24 mouse cellular contexts compared by ENCODE assay signal in the genomic region with DNA sequence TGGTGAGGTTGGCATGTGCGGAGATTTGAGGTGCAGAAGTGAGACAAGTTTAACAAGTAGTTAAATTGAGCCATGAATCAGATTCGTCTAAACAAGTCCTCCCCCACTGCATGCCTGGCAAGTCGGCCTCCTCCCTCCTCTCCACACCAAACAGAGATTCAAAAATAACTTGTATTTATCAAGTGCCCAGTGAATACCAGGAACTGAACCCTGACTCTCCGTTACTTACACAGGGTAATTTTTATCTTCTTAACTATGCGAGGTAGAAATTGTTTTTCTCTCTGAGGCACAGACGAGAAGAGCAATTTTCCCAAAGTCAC. TPM values are rescaled to one million over a fixed set of nuclear protein-coding genes. Genes with fewer than 3 reads are reported as not detected.
DNase-seq lines count a peak whose midpoint lies in the region; ATAC-seq lines count a peak whose summit lies in the region.
"Had no signal": no experiment of that assay in that cellular context is flagged by ENCODE, and none has a peak within 500 bp of the region (broad histone marks: within the 10 kb centered on the region; RNA-seq: fewer than 3 reads in every experiment).

No protein-coding gene starts in this region.

- DNase-seq in heart, adult 11 months = peak; percentile 91
- no peak for DNase-seq in heart, adult 8-10 months (ENCODE audit: low spot score)
- DNase-seq in lung, postnatal 25 days (ENCODE audit: low spot score) = peak; percentile 8
- DNase-seq in lung, postnatal 10 days = no peak
- DNase-seq in heart, postnatal 4 days = peak; percentile 28
- no peak for DNase-seq in cerebellum, postnatal 25 days
- DNase-seq: cerebellum, postnatal 10 days; gastrocnemius, postnatal 14 days; kidney, adult 11 months; left cerebral cortex, postnatal 4 days; liver, embryonic 13.5 days; right cerebral cortex, postnatal 4 days; thymus, postnatal 25 days had no signal

- peaks cover 14% of the 10 kb centered on the region for H3K4me1 ChIP-seq in heart, embryonic 11.5 days (ENCODE audit: control insufficient read depth, insufficient read depth, low read length)
- H3K4me1 ChIP-seq: liver, embryonic 13.5 days; megakaryocyte, embryonic 14.5 days had no signal

- no peaks in the 10 kb centered on the region for H3K36me3 ChIP-seq in heart, embryonic 11.5 days (ENCODE audit: control insufficient read depth, insufficient read depth, low read length)
- H3K36me3 ChIP-seq: liver, embryonic 13.5 days had no signal

- peak overlapping the region; percentile 49 for H3K4me2 ChIP-seq in heart, embryonic 11.5 days
- H3K4me2 ChIP-seq: liver, embryonic 13.5 days had no signal

- H3K9me3 ChIP-seq in heart, embryonic 11.5 days (replicated peaks; ENCODE audit: control insufficient read depth, low read length) = no peaks in the 10 kb centered on the region
- H3K9me3 ChIP-seq: liver, embryonic 13.5 days had no signal

- 23% methylated on average over 6 of the region's 6 CpGs for WGBS in heart, embryonic 11.5 days (ENCODE audit: insufficient replicate concordance)

- no peak for ATAC-seq in heart, embryonic 11.5 days (replicated peaks; ENCODE audit: insufficient number of reproducible peaks, low FRiP score, low TSS enrichment)
- ATAC-seq in monocyte, adult 5-6 weeks (replicated peaks; ENCODE audit: insufficient number of reproducible peaks, low FRiP score, low TSS enrichment, poor library complexity, severe bottlenecking) = no peak
- ATAC-seq: hindbrain, embryonic 16.5 days had no signal

- H3K27ac ChIP-seq in heart, embryonic 11.5 days (ENCODE audit: low read depth, low read length) = peak overlapping the region; percentile 29; the same call in 1 of the 2 replicates
- H3K27ac ChIP-seq: liver, embryonic 13.5 days had no signal

- peak overlapping the region; percentile 59 for H3K9ac ChIP-seq in heart, embryonic 11.5 days (ENCODE audit: low read depth, low read length)
- H3K9ac ChIP-seq: liver, embryonic 13.5 days had no signal

- H3K4me3 ChIP-seq in heart, embryonic 11.5 days (ENCODE audit: low read depth, low read length) = no peak overlapping the region
- H3K4me3 ChIP-seq: liver, embryonic 13.5 days; megakaryocyte, embryonic 14.5 days had no signal

- H3K27me3 ChIP-seq in heart, embryonic 11.5 days (ENCODE audit: control insufficient read depth, insufficient read depth, low read length) = no peaks in the 10 kb centered on the region
- H3K27me3 ChIP-seq: CH12.LX had no signal

RNA-seq across cellular contexts. Expression of a gene that starts 36.1 kb away (rescaled TPM):
- 10 to 100 TPM; 27.2 to 32.6 (median 31.2) TPM for total RNA-seq in heart, adult 8-10 months (2022)
- 2.7 and 4.2 TPM in 2 replicates for polyA plus RNA-seq in heart, embryonic 11.5 days (2014; fragmentation: Nextera tagmentation; extraction: Ambion mirVana)
- 10 to 100 TPM; 24.0 to 25.0 TPM for total RNA-seq in heart, postnatal 4 days (2021)
- 14.7 to 30.1 TPM (median 15.2 TPM) in 3 replicates for total RNA-seq in monocyte, adult 5-6 weeks (2017)

RNA-seq across cellular contexts. Expression of a gene that starts 46.5 kb away (rescaled TPM):
- not detected for total RNA-seq in heart, adult 8-10 months (2022)
- 0.66 and 0.73 TPM in 2 replicates for polyA plus RNA-seq in heart, embryonic 11.5 days (2014; fragmentation: Nextera tagmentation; extraction: Ambion mirVana)
- total RNA-seq in heart, postnatal 4 days (2021) = under 1 TPM in 1 of 2 experiments, not detected in 1; 0.45 TPM
- total RNA-seq in monocyte, adult 5-6 weeks (2017) = not detected in 3 replicates
- total RNA-seq: adrenal gland, adult 18-20 months; CH12.LX; gastrocnemius, postnatal 14 days; heart, postnatal 36 days; layer of hippocampus, adult 18-20 months; left cerebral cortex, adult 18-20 months; left cerebral cortex, postnatal 4 days had no signal
- polyA plus RNA-seq: liver, embryonic 13.5 days; lung, embryonic 16.5 days; midbrain, postnatal 0 days had no signal

RNA-seq across cellular contexts. Expression of a gene that starts 53.1 kb away (rescaled TPM):
- total RNA-seq in heart, adult 8-10 months (2022) = 10 to 100 TPM; 11.5 to 16.0 (median 13.9) TPM
- 11.4 and 13.6 TPM in 2 replicates for polyA plus RNA-seq in heart, embryonic 11.5 days (2014; fragmentation: Nextera tagmentation; extraction: Ambion mirVana)
- 10 to 100 TPM; 25.4 to 27.8 TPM for total RNA-seq in heart, postnatal 4 days (2021)
- total RNA-seq in monocyte, adult 5-6 weeks (2017) = 33.8 to 73.5 TPM (median 54.3 TPM) in 3 replicates

Comparison
In these comparisons a context has a peak if more than half of its experiments do, and no peak if none do; other contexts are left out.
1. DNase-seq: peak in heart, adult 11 months (single experiment), lung, postnatal 25 days (single experiment) and heart, postnatal 4 days (single experiment); none in heart, adult 8-10 months (single experiment), lung, postnatal 10 days (single experiment) and cerebellum, postnatal 25 days (0 of 2).